Mouse (Mus musculus): ENCODE measurements around the gene Ggt5. TPM values are rescaled to one million over a fixed set of nuclear protein-coding genes. Genes with fewer than 3 reads are reported as not detected.

Gene Ggt5
- total RNA-seq, 2 experiments from 2014 or later, result 8.4 to 9.3 TPM

- no peak for DNase-seq
These were observed 20.7 kb upstream of the Ggt5 start for GRCm38 (mm10) chr10:75568441-75568840.

- DNase-seq, result no peak
These were observed 20.3 kb upstream of the Ggt5 start for GRCm38 (mm10) chr10:75568851-75569250.

GRCm38 (mm10) chr10:75570981-75571657 is 18.0 kb upstream of the Ggt5 start:
- no peak for DNase-seq

- DNase-seq, result no peak
These were observed 17.2 kb upstream of the Ggt5 start for GRCm38 (mm10) chr10:75571937-75572336.

GRCm38 (mm10) chr10:75573181-75573580 is 16.0 kb upstream of the Ggt5 start:
- DNase-seq, result no peak

- no peak for DNase-seq
These were observed 15.2 kb upstream of the Ggt5 start for GRCm38 (mm10) chr10:75573965-75574364.

- no peak for DNase-seq
These were observed 10.0 kb upstream of the Ggt5 start for GRCm38 (mm10) chr10:75579129-75579528.

GRCm38 (mm10) chr10:75585876-75586552 is 3.1 kb upstream of the Ggt5 start:
- DNase-seq, result peak; percentile 94

- no peak for DNase-seq
These were observed 2.6 kb upstream of the Ggt5 start for GRCm38 (mm10) chr10:75586553-75586879.

- DNase-seq, result peak; percentile 42
These were observed 1.4 kb upstream of the Ggt5 start for GRCm38 (mm10) chr10:75587781-75588180.

GRCm38 (mm10) chr10:75588336-75588735 is 804 bp upstream of the Ggt5 start:
- DNase-seq, result peak; percentile 41

GRCm38 (mm10) chr10:75589651-75590050 is 511 bp downstream of the Ggt5 start:
- peak; percentile 27 for DNase-seq

- peak; percentile 55 for DNase-seq
These were observed 2.2 kb downstream of the Ggt5 start for GRCm38 (mm10) chr10:75591211-75591894.

GRCm38 (mm10) chr10:75592585-75592984 is 3.4 kb downstream of the Ggt5 start:
- DNase-seq, result no peak

- DNase-seq, result peak; percentile 85
These were observed 6.8 kb downstream of the Ggt5 start for GRCm38 (mm10) chr10:75595981-75596380.

GRCm38 (mm10) chr10:75600189-75600730 is 11.1 kb downstream of the Ggt5 start:
- no peak for DNase-seq

GRCm38 (mm10) chr10:75605162-75605846 is 16.2 kb downstream of the Ggt5 start:
- DNase-seq, result peak; percentile 30

- no peak for DNase-seq
These were observed 18.1 kb downstream of the Ggt5 start for GRCm38 (mm10) chr10:75607253-75607652.

- no peak for DNase-seq
These were observed 19.8 kb downstream of the Ggt5 start for GRCm38 (mm10) chr10:75608975-75609374.

GRCm38 (mm10) chr10:75610486-75610885 is 21.3 kb downstream of the Ggt5 start:
- no peak for DNase-seq

- no peak for DNase-seq
These were observed 26.9 kb downstream of the Ggt5 start for GRCm38 (mm10) chr10:75616044-75616443.

- no peak for DNase-seq
These were observed 31.7 kb downstream of the Ggt5 start for GRCm38 (mm10) chr10:75620818-75621217.

GRCm38 (mm10) chr10:75625920-75626319 is 36.8 kb downstream of the Ggt5 start:
- no peak for DNase-seq

All from heart, postnatal 4 days (tissue).